Comparison of ENCODE assay signal across 7 mouse cellular contexts in genomic region chr17:26502808-26503671, GRCm38 (mm10). TPM values are rescaled to one million over a fixed set of nuclear protein-coding genes. Genes with fewer than 3 reads are reported as not detected.
DNase-seq lines count a peak whose midpoint lies in the region; ATAC-seq and TF ChIP-seq lines count a peak whose summit lies in the region.

No protein-coding gene starts in this region.

- intact Hi-C loops in left cerebral cortex, adult 2 months (cut with DNase I), result no loop called here

- peak overlapping the region; percentile 46 for H3K9ac ChIP-seq in hindbrain, postnatal 0 days (replicated peaks; ENCODE audit: low read length)

- peak; percentile 22; the same call in 1 of the 2 replicates for TF ChIP-seq POLR2A in cerebellum, adult 2 months (IDR thresholded peaks at IDR 0.05; ENCODE audit: borderline replicate concordance, insufficient read depth, low read length)

- no peaks in the 10 kb centered on the region for H3K27me3 ChIP-seq in cerebellum, adult 2 months (ENCODE audit: control insufficient read depth, insufficient read depth, low read length)
- H3K27me3 ChIP-seq in hindbrain, postnatal 0 days (ENCODE audit: insufficient read depth, low read length), result no peaks in the 10 kb centered on the region

- H3K9me3 ChIP-seq in hindbrain, postnatal 0 days (ENCODE audit: low read length), result no peaks in the 10 kb centered on the region

- H3K4me1 ChIP-seq in cerebellum, adult 2 months (ENCODE audit: control insufficient read depth, insufficient read depth, low read length), result peaks cover 18% of the 10 kb centered on the region
- H3K4me1 ChIP-seq in hindbrain, postnatal 0 days (ENCODE audit: insufficient read depth, low read length), result peaks cover 38% of the 10 kb centered on the region

- H3K36me3 ChIP-seq in hindbrain, postnatal 0 days (ENCODE audit: insufficient read depth, low read length), result 0 out of 2 replicates have a peak, but pooled peaks cover 3% of the 10 kb centered on the region

- H3K4me2 ChIP-seq in hindbrain, postnatal 0 days (ENCODE audit: low read depth, low read length), result peak overlapping the region; percentile 59

- 9% methylated on average over 20 of the region's 20 CpGs for WGBS in cerebellum, adult 2 months
- 1% methylated on average over 20 of the region's 20 CpGs for WGBS in hindbrain, postnatal 0 days

- peak; percentile 99 for DNase-seq in R1 (ENCODE audit: low read depth, low spot score)
- DNase-seq in cerebellum, adult 2 months, result peak; percentile 80 to 89
- peak; percentile 68 to 85 for DNase-seq in frontal cortex, postnatal 10 days (ENCODE audit: low spot score in 2 of 2)
- peak; percentile 94 for DNase-seq in hindbrain, postnatal 0 days (ENCODE audit: low spot score)
- peak; percentile 60 to 74 for DNase-seq in left cerebral cortex, adult 2 months (ENCODE audit: extremely low spot score in 1 of 2, low spot score in 2 of 2)
- DNase-seq in lung, postnatal 4 days, result peak; percentile 90 to 92
- DNase-seq in right cerebral cortex, adult 2 months (ENCODE audit: low spot score in 2 of 2), result peak; percentile 80 to 86

- peak overlapping the region; percentile 83 for H3K27ac ChIP-seq in cerebellum, adult 2 months (ENCODE audit: insufficient read depth, low read length)
- H3K27ac ChIP-seq in hindbrain, postnatal 0 days, result peak overlapping the region; percentile 86
- peak overlapping the region; percentile 96 for H3K27ac ChIP-seq in left cerebral cortex, adult 2 months

- no peak for TF ChIP-seq CTCF in cerebellum, adult 2 months (IDR thresholded peaks at IDR 0.05; ENCODE audit: borderline replicate concordance, insufficient read depth, low read depth, low read length)
- TF ChIP-seq CTCF in hindbrain, postnatal 0 days (IDR thresholded peaks at IDR 0.05; ENCODE audit: low read depth), result peak; percentile 5; the same call in 1 of the 2 replicates
- TF ChIP-seq CTCF in left cerebral cortex, adult 2 months (IDR thresholded peaks at IDR 0.05), result no peak; the same call in none of the 2 replicates

- peak; percentile 80 for ATAC-seq in hindbrain, postnatal 0 days

- peak overlapping the region; percentile 51 for H3K4me3 ChIP-seq in cerebellum, adult 2 months (replicated peaks; ENCODE audit: insufficient read depth, low read depth, low read length)
- H3K4me3 ChIP-seq in hindbrain, postnatal 0 days (ENCODE audit: low read length), result peak overlapping the region; percentile 26
- H3K4me3 ChIP-seq in left cerebral cortex, adult 2 months, result peak overlapping the region; percentile 28

RNA-seq across cellular contexts. Expression of gene Ergic1, which starts 58.2 kb away (rescaled TPM):
- 137 and 148 TPM in 2 replicates for polyA plus RNA-seq in cerebellum, adult 2 months (2012; rRNA removed)
- total RNA-seq in hindbrain, postnatal 0 days (2014; rRNA removed), result 235 and 250 TPM in 2 replicates
- polyA plus RNA-seq in hindbrain, postnatal 0 days (2015; fragmentation: Nextera tagmentation; extraction: Ambion mirVana), result 81.2 and 93.5 TPM in 2 replicates
- 100 to 1,000 TPM; 144 to 149 TPM for total RNA-seq in left cerebral cortex, adult 2 months (2021)

RNA-seq across cellular contexts. Expression of gene Dusp1, which starts 58.9 kb away (rescaled TPM):
- polyA plus RNA-seq in cerebellum, adult 2 months (2012; rRNA removed), result 62.5 and 67.1 TPM in 2 replicates
- total RNA-seq in hindbrain, postnatal 0 days (2014; rRNA removed), result 50.5 and 51.4 TPM in 2 replicates
- 25.3 and 27.0 TPM in 2 replicates for polyA plus RNA-seq in hindbrain, postnatal 0 days (2015; fragmentation: Nextera tagmentation; extraction: Ambion mirVana)
- 10 to 100 TPM; 58.0 to 65.6 TPM for total RNA-seq in left cerebral cortex, adult 2 months (2021)

Comparison
In these comparisons a context has a peak if more than half of its experiments do, and no peak if none do; other contexts are left out.
1. Peak in every context shown above with its lines: DNase-seq, ATAC-seq, H3K4me3 ChIP-seq and H3K27ac ChIP-seq.